Mouse (Mus musculus): ENCODE data around the gene a. TPM values are rescaled to one million over a fixed set of nuclear protein-coding genes. Genes with fewer than 3 reads are reported as not detected.
"Not testable (repeated sequence)": the region's sequence is repeated elsewhere in the genome, so short reads cannot be mapped to it uniquely, and the experiment has no call there.

The a gene
- total RNA-seq, 2 experiments from 2014 or later: not detected

GRCm38 (mm10) chr2:154943101-154943500 lies 151.9 kb downstream of the a start:
- peak overlapping the region; percentile 57 for H3K4me3 ChIP-seq
- no peak overlapping the region for H3K27ac ChIP-seq
- intact Hi-C loops (cut with DNase I): loop anchor here (1.0 to 10.0 kb wide), 6 partner anchors 36 to 528 kb away; partner anchors contain the start of gene Necab3
- peak; percentile 93 for TF ChIP-seq CTCF (IDR thresholded peaks at IDR 0.05)
- DNase-seq: peak; percentile 86

GRCm38 (mm10) chr2:154946921-154947320 lies 155.7 kb downstream of the a start:
- Histone ChIP-seq H3K27ac (no peak overlapping the region), H3K4me3 (no peak overlapping the region)
- intact Hi-C loops (cut with DNase I): loop anchor here (10.0 kb wide), 1 partner anchor 532 kb away; no protein-coding TSS in a partner anchor
- TF ChIP-seq CTCF (IDR thresholded peaks at IDR 0.05): no peak
- no peak for DNase-seq

- Histone ChIP-seq H3K4me3 (no peak overlapping the region), H3K27ac (no peak overlapping the region)
- intact Hi-C loops (cut with DNase I): loop anchor here (10.0 kb wide), 1 partner anchor 535 kb away; no protein-coding TSS in a partner anchor
- DNase-seq: no peak
- TF ChIP-seq CTCF (IDR thresholded peaks at IDR 0.05): no peak
These were observed 158.2 kb downstream of the a start for GRCm38 (mm10) chr2:154949352-154949751.

GRCm38 (mm10) chr2:154949877-154950276 lies 158.7 kb downstream of the a start:
- intact Hi-C loops (cut with DNase I): loop anchor here (10.0 kb wide), 1 partner anchor 535 kb away; no protein-coding TSS in a partner anchor
- no peak for DNase-seq
- TF ChIP-seq CTCF (IDR thresholded peaks at IDR 0.05): no peak
- no peak overlapping the region for H3K27ac ChIP-seq
- no peak overlapping the region for H3K4me3 ChIP-seq

GRCm38 (mm10) chr2:154950601-154951000 lies 159.4 kb downstream of the a start:
- no peak for TF ChIP-seq CTCF (IDR thresholded peaks at IDR 0.05)
- H3K27ac ChIP-seq: no peak overlapping the region
- intact Hi-C loops (cut with DNase I): no loop called here
- DNase-seq: no peak
- no peak overlapping the region for H3K4me3 ChIP-seq

- Histone ChIP-seq H3K27ac (no peak overlapping the region), H3K4me3 (no peak overlapping the region)
- DNase-seq: no peak
- no peak for TF ChIP-seq CTCF (IDR thresholded peaks at IDR 0.05)
- intact Hi-C loops (cut with DNase I): no loop called here
These were observed 168.3 kb downstream of the a start for GRCm38 (mm10) chr2:154959486-154959885.

- no peak overlapping the region for H3K27ac ChIP-seq
- intact Hi-C loops (cut with DNase I): no loop called here
- no peak for DNase-seq
- no peak overlapping the region for H3K4me3 ChIP-seq
- no peak for TF ChIP-seq CTCF (IDR thresholded peaks at IDR 0.05)
These were observed 168.7 kb downstream of the a start for GRCm38 (mm10) chr2:154959909-154960308.

- Histone ChIP-seq H3K4me3 (no peak overlapping the region), H3K27ac (no peak overlapping the region)
- no peak for TF ChIP-seq CTCF (IDR thresholded peaks at IDR 0.05)
- DNase-seq: no peak
- intact Hi-C loops (cut with DNase I): no loop called here
These were observed 172.0 kb downstream of the a start for GRCm38 (mm10) chr2:154963176-154963575.

GRCm38 (mm10) chr2:154969740-154970397 lies 178.7 kb downstream of the a start:
- H3K27ac ChIP-seq; H3K4me3 ChIP-seq; DNase-seq; intact Hi-C loops (cut with DNase I): not testable (repeated sequence)

GRCm38 (mm10) chr2:154971919-154972692 lies 180.9 kb downstream of the a start:
- DNase-seq: no peak
- no peak overlapping the region for H3K27ac ChIP-seq
- TF ChIP-seq CTCF (IDR thresholded peaks at IDR 0.05): no peak
- no peak overlapping the region for H3K4me3 ChIP-seq
- intact Hi-C loops (cut with DNase I): no loop called here

GRCm38 (mm10) chr2:154972981-154973380 lies 181.8 kb downstream of the a start:
- Histone ChIP-seq H3K4me3 (no peak overlapping the region), H3K27ac (no peak overlapping the region)
- no peak for TF ChIP-seq CTCF (IDR thresholded peaks at IDR 0.05)
- intact Hi-C loops (cut with DNase I): no loop called here
- no peak for DNase-seq

GRCm38 (mm10) chr2:154986609-154987008 lies 195.4 kb downstream of the a start:
- H3K4me3 ChIP-seq: no peak overlapping the region
- H3K27ac ChIP-seq: no peak overlapping the region
- peak; percentile 33; the same call in 1 of the 2 replicates for TF ChIP-seq CTCF (IDR thresholded peaks at IDR 0.05)
- no peak for DNase-seq
- intact Hi-C loops (cut with DNase I): no loop called here

- intact Hi-C loops (cut with DNase I): no loop called here
- no peak for TF ChIP-seq CTCF (IDR thresholded peaks at IDR 0.05)
- DNase-seq: no peak
- Histone ChIP-seq H3K27ac (no peak overlapping the region), H3K4me3 (no peak overlapping the region)
These were observed 200.2 kb downstream of the a start for GRCm38 (mm10) chr2:154991411-154991810.

Measured in gastrocnemius, adult 2 months (tissue).